Mouse (Mus musculus): ENCODE measurements around the gene Clrn1.

The Clrn1 gene

DNA sequence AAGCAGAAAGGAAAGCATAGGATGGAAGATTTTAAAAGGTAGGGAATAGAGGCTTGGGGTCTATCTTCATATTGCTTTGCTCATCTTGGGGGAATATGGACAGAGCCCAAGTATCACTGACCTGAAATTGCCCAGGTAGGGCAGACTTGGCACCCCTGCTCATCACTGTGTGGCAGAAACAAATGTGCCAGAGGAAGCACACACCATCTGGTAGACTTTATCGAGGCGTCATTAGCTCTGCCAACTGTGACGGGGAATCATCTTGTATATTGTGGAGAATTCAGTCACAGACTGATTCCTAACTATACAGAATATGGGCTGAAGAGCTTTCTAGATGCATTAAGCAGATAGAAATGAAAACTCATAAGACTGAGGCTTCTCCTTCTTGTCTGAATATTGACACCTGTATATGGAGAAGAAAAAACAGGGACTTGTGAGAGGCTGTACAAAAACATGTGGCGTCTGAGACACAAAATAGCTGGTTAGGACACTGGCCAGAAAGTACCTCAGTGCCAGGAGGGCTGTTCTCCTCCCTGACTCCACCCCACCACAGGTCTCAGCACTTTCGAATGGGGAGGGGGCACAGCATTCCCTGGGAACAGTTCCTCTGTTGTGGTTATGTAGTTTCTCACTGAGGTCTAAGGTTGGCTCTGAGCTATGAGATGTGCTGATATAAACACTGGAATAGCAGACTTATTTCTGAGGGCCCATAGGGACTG is 51.5 kb downstream of the Clrn1 start:
- ChIA-PET CTCF (no interaction called here), POLR2A (no interaction called here)

DNA sequence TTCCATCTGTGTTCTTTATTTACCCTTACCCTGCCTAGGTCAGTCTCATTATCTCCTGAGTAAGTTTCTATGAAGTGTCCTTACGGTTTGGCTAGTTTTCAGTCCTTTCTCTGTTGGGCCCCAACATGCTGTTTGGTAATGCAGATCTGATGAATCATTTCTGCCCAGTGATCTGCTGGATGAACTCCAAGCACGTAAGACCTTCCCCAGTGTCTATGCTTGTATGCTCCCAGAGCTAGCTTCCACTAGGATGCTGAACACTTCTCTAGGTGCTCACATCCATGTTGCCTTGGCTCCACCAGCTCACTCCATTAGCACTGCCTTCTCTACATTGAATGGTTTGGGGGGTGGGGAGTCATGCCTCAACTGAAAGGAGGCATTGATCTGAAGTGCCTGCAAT is 52.3 kb downstream of the Clrn1 start:
- ChIA-PET CTCF (no interaction called here), POLR2A (no interaction called here)

DNA sequence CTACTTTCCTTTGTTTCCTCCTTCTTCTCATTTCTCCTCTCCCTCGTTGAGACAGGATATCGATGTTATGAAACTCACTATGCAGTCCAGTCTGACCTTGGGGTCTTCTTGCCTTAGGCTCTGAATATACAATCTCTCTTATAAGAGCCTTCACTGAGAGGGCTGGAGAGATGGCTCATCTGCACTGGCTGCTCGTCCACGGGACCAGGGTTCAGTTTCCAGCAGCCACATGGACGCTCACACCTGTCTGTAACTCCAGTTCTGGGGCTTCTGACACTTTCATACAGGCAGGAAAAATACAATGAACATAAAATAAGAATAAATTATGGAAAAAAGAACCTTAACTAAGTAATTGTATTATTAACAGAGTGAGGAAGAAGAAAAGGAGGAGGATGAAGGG is 53.6 kb downstream of the Clrn1 start:
- CTCF ChIA-PET, result interaction anchor here in 1 of 4 experiments (0.6 kb wide), 1 partner anchor 831 kb away, joined by 11 read pairs; no protein-coding TSS in a partner anchor

DNA sequence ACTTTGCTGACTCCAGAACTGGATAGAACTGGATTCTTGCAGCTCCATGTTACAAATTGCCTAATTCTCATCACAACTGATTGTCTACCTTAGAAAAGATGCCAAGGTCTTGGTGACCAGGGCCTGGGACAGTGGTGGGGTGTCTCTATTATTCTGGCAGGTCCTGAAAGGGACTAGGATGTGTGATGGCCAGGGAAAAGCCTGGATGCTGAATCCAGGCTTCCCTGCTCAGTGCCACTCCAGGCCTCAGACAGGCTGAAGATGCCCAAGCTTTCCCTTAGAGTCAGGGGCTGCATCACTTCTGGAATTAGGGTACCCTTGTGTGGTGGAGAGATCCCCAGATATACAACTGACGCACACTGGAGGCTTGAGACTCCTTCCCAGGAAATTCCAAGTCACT is 55.2 kb downstream of the Clrn1 start:
- CTCF ChIA-PET, result no interaction called here

More for the DNA sequence above, 53.6 kb downstream of the Clrn1 start:
- POLR2A ChIA-PET, result no interaction called here

DNA sequence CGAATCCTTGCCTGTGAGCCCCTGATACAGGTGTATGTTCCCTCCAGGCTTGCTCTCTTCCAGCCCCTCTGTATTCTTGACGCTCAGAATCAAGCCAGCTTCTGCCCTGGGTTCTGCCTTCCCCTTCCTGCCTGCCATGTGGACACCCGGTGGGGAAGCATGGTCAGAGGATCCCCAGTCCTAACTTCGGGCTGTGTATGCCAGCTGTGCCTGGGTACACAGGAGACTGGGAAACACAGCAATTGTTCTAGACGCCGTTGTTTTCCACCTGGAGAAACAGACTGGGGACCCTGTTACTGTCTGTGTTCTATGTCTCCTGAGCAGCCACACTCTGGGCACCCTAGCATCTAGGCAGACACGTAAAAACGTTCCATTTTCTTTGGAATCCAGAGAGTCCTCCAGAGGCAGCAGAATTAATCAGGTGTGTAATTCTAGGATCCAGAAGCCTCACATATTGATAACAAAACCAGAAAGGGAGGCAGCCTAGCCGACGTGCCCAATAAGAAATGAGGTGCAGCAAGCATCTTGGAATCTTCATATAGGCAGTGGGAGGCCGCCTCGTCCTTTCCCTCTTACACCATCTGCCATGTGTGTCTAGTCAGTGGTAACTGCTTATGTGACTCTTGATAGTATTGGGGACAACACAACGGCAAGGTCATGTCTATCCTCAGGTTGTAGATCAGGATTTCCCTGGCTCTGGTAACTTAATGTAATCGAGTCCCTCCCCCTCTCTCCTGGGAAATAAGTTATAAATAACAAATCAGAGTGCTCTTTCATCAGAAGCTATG is 56.6 kb downstream of the Clrn1 start:
- CTCF ChIA-PET, result no interaction called here
- POLR2A ChIA-PET, result no interaction called here

More for the DNA sequence above, 55.2 kb downstream of the Clrn1 start:
- POLR2A ChIA-PET, result no interaction called here

DNA sequence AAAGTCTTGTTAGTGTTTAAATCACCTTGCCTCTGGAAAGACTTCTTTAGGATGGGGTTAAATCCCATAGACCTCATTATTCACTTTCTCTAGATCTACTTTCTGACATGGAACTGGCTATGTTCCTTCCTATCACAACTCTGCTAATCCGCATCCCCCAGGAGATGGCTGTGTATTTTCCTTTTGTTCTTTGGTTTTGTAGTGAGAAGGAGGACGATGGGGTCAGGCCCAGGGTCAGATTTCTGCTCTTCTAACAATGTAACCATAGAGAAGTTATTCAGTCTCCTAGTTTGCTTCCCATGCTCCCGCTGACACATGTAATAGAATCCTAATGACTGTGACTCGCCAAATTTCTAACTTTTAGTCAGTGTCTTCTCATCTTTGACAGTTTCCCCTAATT is 58.9 kb downstream of the Clrn1 start:
- POLR2A ChIA-PET, result no interaction called here
- CTCF ChIA-PET, result interaction anchor here in 1 of 4 experiments (0.6 kb wide), 1 partner anchor 586 kb away, joined by 3 read pairs; no protein-coding TSS in a partner anchor

DNA sequence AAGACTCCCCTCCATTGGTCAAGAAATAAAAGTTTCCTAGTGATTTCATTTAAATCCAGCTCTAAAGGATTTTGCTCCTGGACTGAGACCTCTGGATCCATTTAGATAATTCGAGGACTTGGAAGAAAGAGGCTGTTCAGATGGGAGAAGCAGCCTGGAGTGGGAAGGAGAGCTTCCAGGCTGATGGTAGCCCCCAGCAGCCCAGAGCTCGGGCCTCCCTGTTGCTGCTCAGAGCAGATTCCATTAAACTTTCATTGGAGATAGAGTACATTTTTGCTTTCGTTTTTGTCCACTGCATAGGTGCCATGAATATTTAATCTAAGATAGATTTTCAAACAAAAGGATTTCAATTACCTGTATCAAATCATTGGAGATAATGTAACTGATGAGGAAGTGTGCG is 62.9 kb downstream of the Clrn1 start, which contains the start of gene Mindy4b-ps:
TSS of gene Mindy4b-ps (minus strand) at position 101 of the 400 bp plus-strand sequence.
- ChIA-PET POLR2A (no interaction called here), CTCF (no interaction called here)

DNA sequence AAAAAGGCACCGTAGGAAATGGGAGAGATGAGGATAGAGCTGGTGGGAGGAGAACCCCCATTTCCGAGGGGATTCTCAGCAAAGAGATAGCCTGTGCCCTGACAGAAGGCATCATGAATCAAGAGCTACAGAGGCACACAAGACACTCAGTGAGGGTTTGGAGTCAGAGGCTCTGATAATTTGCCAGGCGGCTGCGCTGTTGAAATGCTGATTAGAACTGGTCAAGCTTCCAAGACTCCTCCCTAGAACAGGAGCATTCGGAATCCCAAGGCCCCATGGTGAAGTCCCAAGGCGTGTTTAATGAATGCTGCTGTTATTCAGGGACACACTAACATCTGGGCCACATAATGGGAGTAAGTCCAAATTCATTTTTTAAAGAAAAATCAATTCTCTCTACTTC is 67.8 kb downstream of the Clrn1 start:
- CTCF ChIA-PET, result interaction anchor here in 2 of 4 experiments (0.5 to 0.6 kb wide), 2 partner anchors 27 to 49 kb away, joined by 3 to 5 read pairs; no protein-coding TSS in a partner anchor
- POLR2A ChIA-PET, result interaction anchor here in 2 of 4 experiments (0.5 to 1.6 kb wide), 2 partner anchors 15 to 318 kb away, joined by 3 read pairs; no protein-coding TSS in a partner anchor

DNA sequence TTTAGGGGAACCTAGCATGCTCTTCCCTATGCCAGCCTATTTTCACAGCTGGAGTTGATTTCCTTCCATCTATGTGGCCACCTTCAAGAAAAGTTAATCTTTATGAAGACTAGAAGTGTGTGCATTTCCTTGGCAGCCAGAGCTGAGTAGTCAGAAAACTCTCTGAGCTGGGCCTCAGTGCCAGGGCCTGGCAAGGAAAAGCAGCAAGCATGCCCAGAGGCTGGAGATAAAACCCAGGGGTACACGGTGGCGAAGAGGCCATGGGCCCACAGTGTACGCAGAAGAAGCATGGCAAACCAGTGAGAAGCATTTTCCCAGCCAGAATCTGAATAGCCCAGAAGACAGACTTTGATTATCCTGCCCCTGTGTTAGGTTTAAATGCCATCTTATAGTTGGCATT is 70.9 kb downstream of the Clrn1 start:
- POLR2A ChIA-PET, result no interaction called here
- CTCF ChIA-PET, result no interaction called here

DNA sequence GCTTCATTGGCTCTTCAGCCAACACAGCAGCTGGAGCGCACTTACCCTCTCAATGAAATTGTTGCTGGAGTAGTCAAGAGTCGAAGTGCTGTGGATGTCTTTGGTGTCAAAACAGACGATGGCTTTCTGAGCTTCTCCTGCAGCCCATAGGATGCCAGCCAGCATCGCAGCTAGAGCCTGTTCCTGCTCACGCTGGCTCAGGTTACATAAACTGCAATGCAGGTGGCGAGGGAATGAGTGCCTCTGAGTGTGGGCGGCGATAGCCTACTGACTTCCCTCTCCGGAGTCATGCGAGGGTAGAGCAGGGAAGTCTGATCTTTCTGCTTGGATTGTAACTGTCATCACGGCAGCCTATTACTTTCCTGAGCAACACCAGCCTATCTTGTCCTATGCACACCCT is 74.8 kb downstream of the Clrn1 start:
- POLR2A ChIA-PET, result no interaction called here
- CTCF ChIA-PET, result no interaction called here

DNA sequence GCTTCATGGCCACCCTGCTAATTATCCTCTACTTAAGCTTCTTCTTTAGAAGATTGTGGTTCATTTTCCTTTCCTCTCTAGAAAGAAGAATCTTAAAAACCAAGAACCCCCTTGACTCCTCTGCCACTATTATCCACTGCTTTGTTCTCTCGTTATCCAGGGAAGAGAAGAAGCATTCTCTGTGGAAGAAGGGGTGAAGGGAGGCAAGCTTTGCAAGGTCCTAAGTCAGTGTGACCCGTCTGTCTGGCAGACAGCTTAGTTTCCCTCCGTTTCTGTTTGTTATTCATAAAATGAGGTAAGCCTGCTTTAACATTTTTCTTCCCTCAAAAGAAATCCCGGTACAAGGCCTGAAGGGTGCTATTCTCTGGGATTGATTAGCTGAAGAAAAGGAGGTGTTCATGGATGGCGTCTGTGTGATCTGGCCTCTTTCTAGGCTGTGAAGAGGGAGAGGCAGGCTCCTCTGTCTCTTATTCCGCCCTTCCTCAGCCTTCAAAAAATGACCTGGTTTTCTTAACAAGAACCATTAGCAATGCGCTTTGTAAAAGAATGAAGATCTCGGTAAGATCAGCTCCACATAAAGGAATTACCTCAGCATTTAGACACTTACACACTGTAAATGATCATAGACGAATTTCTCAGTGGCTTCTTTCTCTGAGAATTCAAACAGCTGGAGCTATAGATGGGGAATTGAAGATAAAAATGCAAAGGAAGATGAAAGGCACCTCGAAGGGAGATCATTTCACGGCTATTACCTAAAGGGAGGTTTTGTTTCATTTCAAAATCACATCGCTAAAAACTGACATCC is 75.8 kb downstream of the Clrn1 start:
- ChIA-PET POLR2A (no interaction called here), CTCF (no interaction called here)

DNA sequence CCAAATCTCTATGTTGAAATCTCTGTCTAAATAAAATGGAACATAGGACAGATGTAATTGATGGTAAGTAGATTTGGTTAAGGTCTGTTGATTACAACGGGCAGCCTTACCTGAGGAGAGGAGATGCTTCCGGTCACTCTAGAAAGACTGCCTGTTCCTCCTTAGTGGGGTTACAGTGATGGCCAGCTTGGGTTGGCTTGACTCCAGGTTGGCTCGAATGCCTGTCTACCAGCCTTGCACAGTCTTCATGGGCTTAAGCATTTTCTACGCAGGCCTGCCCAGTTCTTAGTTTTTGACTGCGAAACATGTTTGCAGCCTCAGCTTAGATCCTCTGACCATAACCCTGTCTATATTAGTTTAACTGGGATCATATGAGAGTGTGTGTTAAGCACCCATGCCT is 76.5 kb downstream of the Clrn1 start:
- POLR2A ChIA-PET, result interaction anchor here in 1 of 4 experiments (0.6 kb wide), 1 partner anchor 71 kb away, joined by 3 read pairs; no protein-coding TSS in a partner anchor

DNA sequence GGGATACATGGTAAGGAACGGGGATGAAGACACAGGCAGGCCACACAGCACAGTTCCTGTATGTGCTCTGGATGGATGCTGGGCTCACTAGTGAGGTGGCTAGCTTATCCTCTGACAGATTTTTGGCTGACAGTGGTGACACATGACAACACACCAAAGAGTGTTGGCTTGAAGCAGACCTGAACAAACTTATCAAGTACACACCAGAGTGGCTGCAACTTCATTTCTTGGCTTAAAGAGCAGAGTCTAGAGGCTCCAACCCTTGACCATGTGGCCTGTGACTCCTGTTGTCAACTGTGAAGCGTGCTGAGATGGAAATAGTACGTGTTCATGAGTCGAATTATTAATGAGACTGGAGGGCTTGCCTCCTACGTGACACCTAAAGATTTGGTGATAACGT is 80.4 kb downstream of the Clrn1 start:
- CTCF ChIA-PET, result no interaction called here
- POLR2A ChIA-PET, result no interaction called here

More for the DNA sequence above, 76.5 kb downstream of the Clrn1 start:
- CTCF ChIA-PET, result no interaction called here

DNA sequence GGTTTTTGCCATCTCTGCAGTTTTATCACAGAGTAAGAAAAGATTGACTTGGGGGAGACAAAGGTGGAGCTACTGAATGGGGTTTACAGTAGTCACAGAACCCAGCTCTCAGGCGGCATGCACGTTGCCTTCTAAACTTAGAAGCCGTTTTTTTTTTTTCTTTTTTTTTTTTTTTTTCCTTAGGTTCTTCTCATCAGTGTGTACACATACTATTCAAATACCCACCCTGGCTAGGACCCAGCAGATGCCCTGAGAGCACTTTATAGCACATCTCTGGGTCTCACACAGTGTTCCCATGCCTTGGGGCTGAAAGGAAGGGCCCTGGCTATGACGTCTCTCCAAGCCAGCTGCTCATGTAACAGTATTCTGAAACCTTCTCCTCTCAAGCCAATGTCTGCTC is 86.5 kb downstream of the Clrn1 start:
- CTCF ChIA-PET, result interaction anchor here in 2 of 4 experiments (0.7 kb wide), 3 partner anchors 10 to 329 kb away, joined by 3 to 9 read pairs (median 7); no protein-coding TSS in a partner anchor
- POLR2A ChIA-PET, result no interaction called here

DNA sequence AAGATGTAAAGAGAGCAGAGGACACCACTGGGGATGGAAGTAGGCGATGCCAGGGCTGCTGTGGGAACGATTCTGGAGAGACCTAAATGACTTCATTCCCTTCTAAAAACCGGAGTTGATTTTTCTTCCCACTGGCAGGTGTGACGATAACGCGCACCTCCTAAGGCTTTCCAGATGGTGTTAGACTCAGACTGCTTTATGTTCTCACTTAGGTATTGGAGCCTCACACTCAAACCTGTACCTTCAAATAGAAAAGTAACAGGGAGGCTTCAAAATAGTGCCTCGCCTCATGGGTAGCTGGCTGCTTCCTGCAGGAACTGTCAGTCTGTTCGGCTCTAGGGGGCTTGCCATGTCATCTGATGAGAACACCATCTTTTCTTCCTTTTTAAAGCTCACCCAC is 86.9 kb downstream of the Clrn1 start:
- CTCF ChIA-PET, result interaction anchor here in 3 of 4 experiments (0.7 kb wide), 4 partner anchors 10 to 328 kb away, joined by 3 to 9 read pairs (median 5); no protein-coding TSS in a partner anchor
- POLR2A ChIA-PET, result no interaction called here

Measured in embryonic stem cell, embryonic (primary cell).